Mouse (Mus musculus): ENCODE measurements at regions not wholly inside any gene's neighbourhood (a gene's known extent, or its start where the extent isn't known, plus 50 kb on each side); places are given as distances from the start of the nearest gene placed in this dataset.

GRCm38 (mm10) chrX:77190863-77191262, 319.9 kb upstream of the Tbl1x start:
- peak in 1 of 2 experiments; percentile 3 for DNase-seq (ENCODE audit: low spot score in 2 of 2)

DNA sequence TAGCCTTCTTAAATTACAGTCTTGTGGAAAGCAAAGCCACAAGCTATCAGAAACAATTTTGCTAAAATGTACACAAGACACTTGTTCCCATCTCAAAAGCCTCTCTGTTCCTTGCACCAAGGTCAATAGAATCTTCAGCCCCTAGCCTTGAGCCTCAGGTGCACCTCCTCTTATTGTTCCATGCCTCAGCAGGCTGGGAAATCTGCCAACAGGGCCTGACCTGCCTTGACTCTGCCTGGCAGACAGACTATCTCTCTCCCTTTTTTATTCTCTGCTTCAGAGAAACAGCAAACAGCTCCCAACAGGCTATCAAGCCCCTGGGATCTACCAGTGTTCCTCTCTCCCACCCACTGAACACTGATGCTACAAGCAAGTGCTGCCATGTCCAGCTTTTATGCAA, 302.1 kb upstream of the Tbl1x start:
- DNase-seq (ENCODE audit: low spot score in 2 of 2), result no peak

GRCm38 (mm10) chrX:77219355-77219754, 291.5 kb upstream of the Tbl1x start:
- peak in 1 of 2 experiments; percentile 9 for DNase-seq (ENCODE audit: low spot score in 2 of 2)
